Mouse (Mus musculus) lung, embryonic 15.5 days (tissue): ENCODE results near the gene Pak6. TPM values are rescaled to one million over a fixed set of nuclear protein-coding genes. Genes with fewer than 3 reads are reported as not detected.

Source experiments
- ATAC-seq: fragments of 200-750 bp; cut with Nextera tagmentation; 2 replicates; pipeline ENCODE4 v1.8.0; 2017; ENCODE audit warnings: moderate number of reproducible peaks, borderline replicate concordance; ENCODE audit not compliant: low FRiP score, low TSS enrichment; ENCODE audit errors: extremely low read depth
- H3K27ac ChIP-seq: fragments of 300-500 bp; sonication (generic); 2 replicates; pipeline ENCODE4 v1.5.1; 2015; ENCODE audit warnings: moderate library complexity, mild to moderate bottlenecking, inconsistent platforms
- H3K27me3 ChIP-seq: fragments of 300-500 bp; sonication (generic); 2 replicates; pipeline ENCODE4 v1.6.1; 2015; ENCODE audit warnings: inconsistent platforms
- H3K36me3 ChIP-seq: fragments of 300-500 bp; sonication (generic); 2 replicates; pipeline ENCODE4 v1.6.1; 2015; ENCODE audit warnings: inconsistent platforms
- H3K4me1 ChIP-seq: fragments of 300-500 bp; sonication (generic); 2 replicates; pipeline ENCODE4 v1.6.1; 2015; ENCODE audit warnings: inconsistent platforms
- H3K4me2 ChIP-seq: fragments of 300-500 bp; sonication (generic); 2 replicates; pipeline ENCODE4 v1.6.1; 2015; ENCODE audit warnings: inconsistent platforms, mild to moderate bottlenecking, moderate library complexity
- H3K4me3 ChIP-seq: fragments of 300-500 bp; sonication (generic); 2 replicates; pipeline ENCODE4 v1.5.1; 2015; ENCODE audit warnings: mild to moderate bottlenecking, inconsistent platforms
- H3K9ac ChIP-seq: fragments of 300-500 bp; sonication (generic); 2 replicates; pipeline ENCODE4 v1.6.1; 2015; ENCODE audit warnings: inconsistent platforms
- H3K9me3 ChIP-seq: fragments of 300-500 bp; sonication (generic); 2 replicates; pipeline ENCODE4 v1.6.1; 2016; ENCODE audit warnings: inconsistent platforms
- WGBS: fragments of 180-500 bp; shearing (Covaris S2); methylation state at CpG from one replicate; pipeline ENCODE4 v1.1.7; 2015; 5-methylcytosine and 5-hydroxymethylcytosine counted together
- polyA plus RNA-seq: library from polyadenylated mRNA; unstranded; fragments of >200 nt; fragmentation: Nextera tagmentation; extraction: Ambion mirVana; gene quantifications from 2 replicates; pipeline ENCODE4 v1.2.1, GENCODE M21; 2015

Pak6 gene
- polyA plus RNA-seq: 1.6 and 2.2 TPM in 2 replicates

DNA sequence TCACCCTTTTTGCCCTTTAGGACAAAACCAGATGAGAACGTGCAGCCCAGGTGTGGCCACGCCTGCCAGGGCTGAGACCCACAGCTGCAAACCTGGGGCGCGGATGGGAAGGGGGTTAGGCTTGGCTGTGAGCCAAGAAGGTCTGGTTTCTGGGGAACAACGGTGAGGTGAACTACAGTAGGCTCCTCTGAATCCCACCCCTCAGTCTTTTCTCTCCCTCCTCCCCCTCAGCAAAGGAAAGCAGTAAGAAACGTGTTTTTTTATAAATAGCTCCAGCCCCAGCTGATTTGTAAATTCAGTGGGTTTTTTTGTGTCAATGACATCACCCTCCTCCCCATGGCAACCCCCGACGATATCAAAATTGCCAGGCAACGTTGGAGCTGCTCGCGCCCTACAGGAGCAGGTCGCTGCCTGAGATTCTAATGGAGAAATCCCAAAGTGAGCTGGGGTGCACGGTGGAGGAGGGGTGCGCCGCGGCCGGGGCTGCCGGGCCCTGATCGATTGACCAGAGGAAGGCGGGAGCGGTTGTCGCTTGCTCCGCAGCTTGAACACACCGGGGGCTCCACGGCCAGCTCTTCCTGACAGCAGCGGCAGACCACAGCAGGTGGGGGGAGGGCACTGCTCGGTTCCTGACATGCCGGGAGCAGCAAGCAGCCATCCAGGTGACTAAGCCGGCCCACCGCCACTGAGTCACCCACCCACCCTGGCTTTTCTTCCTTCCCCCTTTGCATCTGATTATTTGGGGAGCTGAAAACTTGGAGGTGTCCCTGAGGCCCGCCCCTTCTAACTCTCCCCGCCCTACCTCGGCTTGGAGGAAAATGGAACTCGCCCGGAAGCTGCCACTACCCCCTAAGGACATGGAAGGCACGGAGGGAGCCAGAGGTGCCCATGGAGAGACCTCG, at the start of gene Pak6:
TSS of gene Pak6 (plus strand) at position 402 of the 902 bp plus-strand sequence.
- 2% methylated on average over 37 of the region's 37 CpGs for WGBS
- H3K9ac ChIP-seq: peak within 1 kb of the TSS; percentile 9; the same call in 1 of the 2 replicates
- H3K4me1 ChIP-seq: peaks cover 46% of the 10 kb centered on the region
- peaks cover 26% of the 10 kb centered on the region for H3K27me3 ChIP-seq
- H3K4me2 ChIP-seq: peak within 1 kb of the TSS; percentile 73
- H3K9me3 ChIP-seq: no peaks in the 10 kb centered on the region
- H3K27ac ChIP-seq: no peak within 1 kb of the TSS
- H3K4me3 ChIP-seq: peak within 1 kb of the TSS; percentile 39
- ATAC-seq: no peak; the same call in 1 of the 2 replicates
- no peaks in the 10 kb centered on the region for H3K36me3 ChIP-seq

DNA sequence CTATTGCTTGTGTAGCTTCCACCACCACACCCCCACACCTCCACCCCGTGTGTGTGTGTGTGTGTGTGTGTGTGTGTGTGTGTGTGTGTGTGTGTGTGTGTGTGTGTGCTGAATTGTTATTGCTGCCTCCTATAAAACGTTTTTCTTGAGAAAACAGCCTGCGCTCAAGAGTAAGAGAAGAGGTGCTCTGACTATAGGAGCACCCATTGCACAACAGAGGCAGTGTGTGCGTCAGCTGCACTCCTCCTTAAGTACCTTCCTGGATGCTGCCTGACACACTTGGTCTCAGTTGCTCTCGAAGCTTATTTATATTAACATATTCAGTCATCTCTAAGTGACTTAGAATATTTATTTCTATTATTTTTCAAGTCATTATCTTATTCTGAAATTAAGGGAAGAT, 45.1 kb upstream of the Pak6 start:
- Histone ChIP-seq H3K36me3 (peaks cover 93% of the 10 kb centered on the region), H3K4me1 (no peaks in the 10 kb centered on the region), H3K27ac (no peak overlapping the region), H3K9ac (no peak overlapping the region), H3K9me3 (no peaks in the 10 kb centered on the region), H3K4me2 (no peak overlapping the region), H3K27me3 (no peaks in the 10 kb centered on the region), H3K4me3 (no peak overlapping the region)
- no peak for ATAC-seq
- 87% methylated on average over 5 of the region's 5 CpGs for WGBS

DNA sequence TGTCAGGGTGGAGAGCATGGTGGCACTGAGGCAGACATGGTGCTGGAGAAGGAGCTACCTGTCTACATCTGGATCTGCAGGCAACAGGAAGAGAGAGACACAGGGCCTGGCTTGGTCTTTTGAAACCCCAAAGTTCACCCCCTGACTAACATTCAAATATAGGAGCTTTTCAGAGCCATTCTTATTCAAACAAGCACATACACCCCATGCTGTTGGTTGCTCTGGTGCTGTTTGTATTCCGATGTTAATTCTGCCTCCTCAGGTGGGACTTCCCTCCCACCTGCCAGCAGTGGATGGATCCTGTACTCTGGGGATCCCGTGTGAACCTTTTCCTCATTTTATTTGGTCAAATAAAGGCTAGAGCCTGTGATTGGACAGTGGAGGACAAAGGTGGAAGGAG, 43.0 kb upstream of the Pak6 start:
- Histone ChIP-seq H3K4me1 (no peaks in the 10 kb centered on the region), H3K4me2 (no peak overlapping the region), H3K27ac (no peak overlapping the region), H3K9ac (no peak overlapping the region), H3K36me3 (peaks cover 86% of the 10 kb centered on the region), H3K9me3 (no peaks in the 10 kb centered on the region), H3K4me3 (no peak overlapping the region), H3K27me3 (no peaks in the 10 kb centered on the region)
- no peak for ATAC-seq
- WGBS: 62% methylated on average over 2 of the region's 2 CpGs

DNA sequence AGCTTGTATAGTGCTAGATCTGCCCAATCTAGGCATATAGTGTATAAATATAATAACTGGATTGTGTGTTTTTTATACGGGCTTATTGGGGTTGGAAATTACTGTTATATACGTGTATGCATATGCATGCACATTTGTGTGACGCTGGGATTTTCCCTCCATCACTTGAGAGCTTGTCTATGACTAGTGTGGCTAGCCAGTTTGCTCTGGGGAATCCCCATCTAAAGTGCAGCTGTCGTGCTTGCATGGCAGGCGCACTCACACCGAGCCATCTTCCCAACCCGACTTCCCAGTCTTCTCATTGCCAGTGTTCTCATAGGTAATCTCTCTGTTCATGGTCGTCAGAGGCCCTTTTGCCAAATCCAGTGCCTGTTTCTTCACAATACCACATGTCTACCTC, 42.5 kb upstream of the Pak6 start:
- H3K4me2 ChIP-seq: no peak overlapping the region
- H3K36me3 ChIP-seq: peaks cover 83% of the 10 kb centered on the region
- H3K27ac ChIP-seq: no peak overlapping the region
- no peaks in the 10 kb centered on the region for H3K4me1 ChIP-seq
- no peaks in the 10 kb centered on the region for H3K27me3 ChIP-seq
- no peaks in the 10 kb centered on the region for H3K9me3 ChIP-seq
- no peak for ATAC-seq
- H3K9ac ChIP-seq: no peak overlapping the region
- WGBS: 84% methylated on average over 8 of the region's 8 CpGs
- no peak overlapping the region for H3K4me3 ChIP-seq

DNA sequence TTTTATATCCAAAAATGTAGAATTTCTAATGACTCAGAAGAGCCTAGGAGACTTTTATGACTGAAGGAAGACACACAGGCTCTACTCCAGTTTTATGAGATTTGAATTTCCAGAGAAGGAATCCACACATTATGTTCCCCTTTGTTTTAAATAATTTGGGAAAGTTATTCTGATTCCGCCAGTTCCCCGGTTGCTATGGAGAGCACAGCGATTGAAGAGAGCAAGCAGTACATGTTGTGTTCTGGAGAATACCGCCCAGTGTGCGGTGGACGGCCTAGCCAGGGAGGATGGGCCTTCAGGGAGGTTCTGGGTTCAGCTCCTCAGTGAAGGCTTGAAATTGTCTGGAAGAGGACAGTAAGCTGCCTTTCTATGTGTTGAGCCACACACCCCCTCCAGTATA, 33.8 kb upstream of the Pak6 start:
- Histone ChIP-seq H3K27ac (no peak overlapping the region), H3K4me3 (no peak overlapping the region), H3K36me3 (peaks cover 81% of the 10 kb centered on the region), H3K27me3 (no peaks in the 10 kb centered on the region), H3K4me1 (no peaks in the 10 kb centered on the region), H3K4me2 (no peak overlapping the region), H3K9me3 (no peaks in the 10 kb centered on the region), H3K9ac (no peak overlapping the region)
- no peak for ATAC-seq
- WGBS: 95% methylated on average over 6 of the region's 6 CpGs

DNA sequence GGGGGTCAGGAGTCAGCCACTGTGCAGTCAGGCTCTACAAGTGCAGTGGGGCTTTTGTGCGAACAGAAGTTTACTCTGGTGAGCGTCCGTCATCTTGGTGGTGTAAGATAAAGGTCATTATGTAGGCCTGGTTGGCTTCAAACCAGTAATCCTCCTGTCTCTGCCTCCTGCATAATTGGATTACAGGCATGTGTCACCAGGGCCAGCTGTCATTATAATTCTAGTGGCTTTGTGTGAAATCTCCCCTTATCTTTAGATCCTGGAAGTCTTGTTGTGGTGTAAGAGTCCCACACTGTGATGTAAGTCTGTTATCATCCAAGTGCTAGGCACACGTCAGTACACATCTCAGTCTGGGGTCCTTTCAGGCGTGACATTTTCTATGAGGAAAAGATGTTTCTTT, 29.7 kb upstream of the Pak6 start:
- ATAC-seq: no peak
- 82% methylated on average over 5 of the region's 5 CpGs for WGBS
- H3K36me3 ChIP-seq: peaks cover 87% of the 10 kb centered on the region

DNA sequence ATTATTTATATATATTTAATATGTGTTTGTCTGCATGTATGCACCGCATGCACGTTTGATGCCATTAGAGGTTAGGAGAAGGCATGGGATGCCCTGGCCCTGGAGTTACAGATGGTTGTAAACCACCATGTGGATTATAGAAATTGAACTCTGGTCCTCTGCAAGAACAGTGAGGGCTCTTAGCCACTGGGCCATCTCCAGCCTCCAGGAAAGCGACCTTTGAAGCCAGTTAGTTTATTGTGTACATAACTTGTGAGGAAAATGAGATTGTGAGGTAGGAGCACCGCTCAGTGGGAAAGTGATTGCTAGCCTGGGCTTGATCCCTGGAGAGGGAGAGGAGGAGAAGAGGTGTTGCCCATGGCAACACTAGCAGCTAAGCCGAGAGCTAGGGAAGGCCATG, 25.8 kb upstream of the Pak6 start:
- Histone ChIP-seq H3K9ac (no peak overlapping the region), H3K9me3 (no peaks in the 10 kb centered on the region), H3K27ac (no peak overlapping the region), H3K27me3 (no peaks in the 10 kb centered on the region), H3K4me2 (no peak overlapping the region), H3K4me3 (no peak overlapping the region), H3K36me3 (peaks cover 93% of the 10 kb centered on the region), H3K4me1 (no peaks in the 10 kb centered on the region)
- ATAC-seq: no peak
- WGBS: 74% methylated on average over 5 of the region's 5 CpGs

More for the DNA sequence above, 29.7 kb upstream of the Pak6 start:
- Histone ChIP-seq H3K9me3 (no peaks in the 10 kb centered on the region), H3K4me2 (no peak overlapping the region), H3K4me3 (no peak overlapping the region), H3K27me3 (no peaks in the 10 kb centered on the region), H3K9ac (no peak overlapping the region), H3K27ac (no peak overlapping the region), H3K4me1 (no peaks in the 10 kb centered on the region)

DNA sequence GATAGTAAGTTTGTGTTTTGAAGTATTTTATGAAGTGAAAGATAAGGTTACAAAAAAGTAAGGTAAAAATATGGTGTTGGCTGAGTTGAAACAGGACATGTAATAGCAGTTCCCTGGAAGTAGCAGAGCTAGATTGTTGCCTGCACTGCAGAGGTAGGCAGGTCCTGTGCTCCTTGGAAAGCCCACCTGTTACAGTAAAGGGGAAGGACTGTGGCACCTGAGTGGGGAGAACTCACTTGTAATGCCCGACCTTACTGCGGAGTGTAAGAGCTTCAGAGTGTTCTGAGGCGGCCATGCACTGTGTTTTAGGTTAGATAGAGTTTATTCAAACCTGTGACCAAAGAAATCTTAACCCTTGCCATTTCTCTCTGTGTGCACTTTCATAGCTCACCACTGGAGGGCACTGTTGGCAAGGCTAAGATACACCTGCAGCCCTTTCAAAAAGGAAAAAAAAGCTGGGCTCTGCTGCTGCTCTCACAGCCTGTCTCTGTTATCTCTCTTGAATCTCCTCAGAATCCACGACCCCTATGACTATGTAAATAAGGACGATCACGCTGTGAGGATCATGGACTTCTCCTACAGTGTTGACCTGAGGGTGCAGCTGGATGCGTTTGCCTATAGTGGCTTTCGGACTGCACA, 25.1 kb upstream of the Pak6 start:
- Histone ChIP-seq H3K4me3 (no peak overlapping the region), H3K27ac (no peak overlapping the region), H3K27me3 (no peaks in the 10 kb centered on the region), H3K36me3 (peaks cover 92% of the 10 kb centered on the region), H3K4me1 (no peaks in the 10 kb centered on the region), H3K9ac (no peak overlapping the region), H3K9me3 (no peaks in the 10 kb centered on the region), H3K4me2 (no peak overlapping the region)
- no peak for ATAC-seq
- WGBS: 35% methylated on average over 8 of the region's 8 CpGs

DNA sequence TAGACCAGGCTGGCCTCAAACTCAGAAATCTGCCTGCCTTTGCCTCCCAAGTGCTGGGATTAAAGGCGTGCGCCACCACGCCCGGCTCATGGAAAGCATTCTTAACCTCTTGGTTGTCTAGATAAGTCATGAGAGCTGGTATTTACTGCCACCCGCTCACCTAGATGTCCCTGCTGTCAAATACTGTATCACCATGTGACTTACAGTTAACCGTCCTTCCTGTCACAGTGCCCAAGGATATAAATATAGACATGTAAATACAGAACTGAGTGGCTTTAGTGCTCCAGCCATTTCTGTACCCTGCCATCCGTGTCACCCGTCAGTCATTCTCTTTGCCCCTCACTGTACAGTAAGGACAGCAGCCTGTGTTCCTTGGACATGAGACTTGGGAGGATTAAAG, 24.4 kb upstream of the Pak6 start:
- no peaks in the 10 kb centered on the region for H3K4me1 ChIP-seq
- H3K9ac ChIP-seq: no peak overlapping the region
- 89% methylated on average over 8 of the region's 8 CpGs for WGBS
- no peak for ATAC-seq
- peaks cover 91% of the 10 kb centered on the region for H3K36me3 ChIP-seq
- no peak overlapping the region for H3K4me3 ChIP-seq
- no peaks in the 10 kb centered on the region for H3K9me3 ChIP-seq
- no peak overlapping the region for H3K27ac ChIP-seq
- H3K4me2 ChIP-seq: no peak overlapping the region
- no peaks in the 10 kb centered on the region for H3K27me3 ChIP-seq

DNA sequence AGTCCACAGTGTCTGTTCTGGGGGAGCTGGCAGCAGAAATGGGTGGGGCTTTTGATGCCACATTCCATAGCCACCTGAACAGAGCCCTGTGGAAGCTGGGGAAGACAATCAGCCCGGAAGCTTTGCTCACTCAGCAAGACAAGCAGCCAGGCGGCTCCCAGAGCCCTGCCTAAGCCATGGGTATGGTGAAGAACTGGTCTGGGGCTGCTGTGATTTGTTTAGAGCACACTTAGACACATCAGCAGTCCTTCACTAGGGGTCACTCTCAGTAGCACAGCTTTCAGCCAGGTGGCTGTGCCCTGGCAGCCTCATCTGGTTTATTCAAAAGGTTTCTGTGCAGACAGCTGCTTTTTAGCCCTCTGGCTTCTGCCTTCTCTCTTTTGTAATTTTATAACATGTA, 22.0 kb upstream of the Pak6 start:
- H3K4me1 ChIP-seq: no peaks in the 10 kb centered on the region
- no peaks in the 10 kb centered on the region for H3K9me3 ChIP-seq
- H3K4me3 ChIP-seq: no peak overlapping the region
- H3K4me2 ChIP-seq: no peak overlapping the region
- H3K27ac ChIP-seq: no peak overlapping the region
- no peaks in the 10 kb centered on the region for H3K27me3 ChIP-seq
- ATAC-seq: no peak
- peaks cover 83% of the 10 kb centered on the region for H3K36me3 ChIP-seq
- 63% methylated on average over 2 of the region's 2 CpGs for WGBS
- H3K9ac ChIP-seq: no peak overlapping the region

DNA sequence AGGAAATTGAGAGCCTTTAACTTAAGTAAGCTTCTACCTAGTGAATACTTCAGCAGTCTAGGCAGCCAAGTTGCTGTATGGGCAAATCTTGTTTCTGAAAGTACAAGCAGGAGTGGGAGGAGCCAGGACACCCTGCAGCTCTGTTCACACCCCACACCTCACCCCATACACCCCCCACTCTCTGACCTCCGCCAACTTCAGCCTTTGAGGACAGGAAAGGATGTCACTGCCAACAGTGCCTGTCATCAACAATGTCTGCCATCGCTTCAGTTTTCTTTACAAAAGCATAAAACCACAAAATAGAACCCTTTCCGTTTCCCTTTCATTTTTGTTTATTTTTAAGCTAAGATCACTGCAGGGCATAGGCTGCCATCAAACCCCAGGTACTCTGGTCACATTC, 20.7 kb upstream of the Pak6 start:
- peaks cover 70% of the 10 kb centered on the region for H3K36me3 ChIP-seq
- WGBS: 58% methylated on average over 3 of the region's 3 CpGs
- ATAC-seq: no peak

DNA sequence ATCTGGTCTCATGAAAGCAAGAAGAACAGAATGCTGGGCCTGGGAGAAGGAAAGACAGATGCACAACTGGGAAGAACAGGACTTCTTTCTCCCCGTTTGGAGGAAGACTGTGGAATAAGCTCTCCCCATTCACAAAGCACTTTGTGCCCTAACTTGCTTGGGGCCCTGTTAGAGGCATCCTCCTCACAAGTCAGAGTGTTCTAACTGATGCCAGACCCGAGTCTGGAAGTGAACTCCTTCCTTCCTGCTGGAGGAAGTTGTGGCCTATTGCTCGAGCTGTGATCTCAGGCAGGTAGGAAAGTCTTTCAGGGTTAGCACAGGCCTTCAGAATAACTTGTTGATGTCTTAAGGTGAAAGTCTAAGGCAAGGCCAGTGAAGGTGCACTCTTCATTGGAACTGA, 20.2 kb upstream of the Pak6 start:
- no peaks in the 10 kb centered on the region for H3K4me1 ChIP-seq
- no peaks in the 10 kb centered on the region for H3K9me3 ChIP-seq
- ATAC-seq: no peak
- H3K27me3 ChIP-seq: no peaks in the 10 kb centered on the region
- 60% methylated on average over 3 of the region's 3 CpGs for WGBS
- H3K9ac ChIP-seq: no peak overlapping the region
- peaks cover 68% of the 10 kb centered on the region for H3K36me3 ChIP-seq
- H3K4me2 ChIP-seq: no peak overlapping the region
- H3K4me3 ChIP-seq: no peak overlapping the region
- no peak overlapping the region for H3K27ac ChIP-seq

More for the DNA sequence above, 20.7 kb upstream of the Pak6 start:
- Histone ChIP-seq H3K27ac (no peak overlapping the region), H3K4me2 (no peak overlapping the region), H3K9ac (no peak overlapping the region), H3K27me3 (no peaks in the 10 kb centered on the region), H3K4me1 (no peaks in the 10 kb centered on the region), H3K4me3 (no peak overlapping the region), H3K9me3 (no peaks in the 10 kb centered on the region)
